Mouse (Mus musculus) bone marrow, adult 2 months (tissue): ENCODE data around the gene Ost4.

Experiments used
- CTCF ChIP-seq: fragments of 200-500 bp; IDR thresholded peaks from 2 replicates; pipeline ENCODE4 v1.5.1; 2011; ENCODE audit warnings: low read length, control low read depth; ENCODE audit not compliant: control insufficient read depth, insufficient read depth
- POLR2A ChIP-seq: fragments of 200-500 bp; IDR thresholded peaks from 2 replicates; pipeline ENCODE4 v1.6.1; 2011; ENCODE audit warnings: low read depth, mild to moderate bottlenecking, control low read depth, low read length, borderline replicate concordance; ENCODE audit not compliant: control insufficient read depth

DNA sequence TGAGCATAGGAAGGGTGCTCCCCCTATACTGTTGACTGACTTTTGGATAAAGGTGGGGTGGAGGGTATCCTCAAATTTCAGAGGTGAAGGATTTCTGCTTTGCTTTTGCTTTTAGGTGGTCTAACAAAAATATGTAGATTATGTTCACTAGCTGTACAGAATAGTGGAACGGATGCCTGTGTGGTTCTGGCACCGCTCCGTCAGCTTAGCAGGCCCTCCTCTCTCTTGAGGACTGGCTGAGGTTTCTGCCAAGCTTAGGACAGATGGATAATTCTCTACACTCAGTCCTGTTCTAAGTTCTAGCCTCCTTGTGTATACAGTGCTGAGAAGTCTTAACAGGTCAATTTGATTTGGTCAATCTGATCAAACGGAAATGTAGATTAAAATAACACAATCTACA lies 42.9 kb upstream of the Ost4 start:
- TF ChIP-seq CTCF (no peak), POLR2A (no peak)
